Mouse (Mus musculus) subcutaneous adipose tissue, adult 2 months (tissue): ENCODE measurements around the gene Dnaja3. TPM values are rescaled to one million over a fixed set of nuclear protein-coding genes. Genes with fewer than 3 reads are reported as not detected.

ENCODE experiments used
- polyA plus RNA-seq: library from polyadenylated mRNA; depleted of rRNA; stranded (reverse); fragments of >200 nt; gene quantifications from 2 replicates; pipeline ENCODE4 v1.2.3, GENCODE M21; 2012; ENCODE audit warnings: low replicate concordance; rRNA removed

Dnaja3 gene
- 39.1 and 49.0 TPM in 2 replicates for polyA plus RNA-seq

GRCm38 (mm10) chr16:4639831-4640237, at the start of gene Dnaja3, which contains the start of gene Vasn:
TSS of gene Dnaja3 (plus strand) at chr16:4639989.
TSS of gene Vasn (plus strand) at chr16:4639941.

GRCm38 (mm10) chr16:4593971-4594813, 45.6 kb upstream of the Dnaja3 start, which contains the start of gene Glis2:
TSS of gene Glis2 (plus strand) at chr16:4594713.

GRCm38 (mm10) chr16:4624481-4625110, 15.2 kb upstream of the Dnaja3 start, which contains the start of gene Pam16:
TSS of gene Pam16 (minus strand) at chr16:4624988.

GRCm38 (mm10) chr16:4679121-4680018, 39.6 kb downstream of the Dnaja3 start, which contains the start of gene Coro7:
TSS of gene Coro7 (minus strand) at chr16:4679777.

GRCm38 (mm10) chr16:4718753-4719518, 79.1 kb downstream of the Dnaja3 start, which contains the start of gene Nmral1:
TSS of gene Nmral1 (minus strand) at chr16:4719356.

GRCm38 (mm10) chr16:4725780-4726527, 86.2 kb downstream of the Dnaja3 start, which contains the start of gene Hmox2:
TSS of gene Hmox2 (plus strand) at chr16:4726361.

Other genes with a start within 250 kb of the Dnaja3 start
- 9.9 and 13.3 TPM in 2 replicates for gene Adcy9, start 219.5 kb upstream of the Dnaja3 start, polyA plus RNA-seq
- gene Srl, start 98.2 kb upstream of the Dnaja3 start, polyA plus RNA-seq, result 6.5 and 7.3 TPM in 2 replicates
- gene Tfap4, start 80.1 kb upstream of the Dnaja3 start, polyA plus RNA-seq, result 4.9 and 16.0 TPM in 2 replicates
- 22.3 and 54.0 TPM in 2 replicates for gene Glis2, start 45.3 kb upstream of the Dnaja3 start, polyA plus RNA-seq
- gene Pam16, start 15.0 kb upstream of the Dnaja3 start, polyA plus RNA-seq, result 13.9 and 23.4 TPM in 2 replicates
- 41.7 and 46.7 TPM in 2 replicates for gene Vasn, start within 50 bp of the Dnaja3 start, polyA plus RNA-seq
- gene Coro7, start 39.8 kb downstream of the Dnaja3 start, polyA plus RNA-seq, result 54.8 and 56.0 TPM in 2 replicates
- gene Nmral1, start 79.4 kb downstream of the Dnaja3 start, polyA plus RNA-seq, result 11.5 and 16.7 TPM in 2 replicates
- 44.2 and 52.6 TPM in 2 replicates for gene Hmox2, start 86.4 kb downstream of the Dnaja3 start, polyA plus RNA-seq
- 88.3 and 114 TPM in 2 replicates for gene Cdip1, start 150.3 kb downstream of the Dnaja3 start, polyA plus RNA-seq
- gene 4930562C15Rik, start 195.4 kb downstream of the Dnaja3 start, polyA plus RNA-seq, result not detected in 2 replicates
- 50.1 and 59.8 TPM in 2 replicates for gene Ubald1, start 240.3 kb downstream of the Dnaja3 start, polyA plus RNA-seq
- gene Mgrn1, start 246.3 kb downstream of the Dnaja3 start, polyA plus RNA-seq, result 152 and 171 TPM in 2 replicates